15 mouse cellular contexts compared by ENCODE assay signal in the genomic region with DNA sequence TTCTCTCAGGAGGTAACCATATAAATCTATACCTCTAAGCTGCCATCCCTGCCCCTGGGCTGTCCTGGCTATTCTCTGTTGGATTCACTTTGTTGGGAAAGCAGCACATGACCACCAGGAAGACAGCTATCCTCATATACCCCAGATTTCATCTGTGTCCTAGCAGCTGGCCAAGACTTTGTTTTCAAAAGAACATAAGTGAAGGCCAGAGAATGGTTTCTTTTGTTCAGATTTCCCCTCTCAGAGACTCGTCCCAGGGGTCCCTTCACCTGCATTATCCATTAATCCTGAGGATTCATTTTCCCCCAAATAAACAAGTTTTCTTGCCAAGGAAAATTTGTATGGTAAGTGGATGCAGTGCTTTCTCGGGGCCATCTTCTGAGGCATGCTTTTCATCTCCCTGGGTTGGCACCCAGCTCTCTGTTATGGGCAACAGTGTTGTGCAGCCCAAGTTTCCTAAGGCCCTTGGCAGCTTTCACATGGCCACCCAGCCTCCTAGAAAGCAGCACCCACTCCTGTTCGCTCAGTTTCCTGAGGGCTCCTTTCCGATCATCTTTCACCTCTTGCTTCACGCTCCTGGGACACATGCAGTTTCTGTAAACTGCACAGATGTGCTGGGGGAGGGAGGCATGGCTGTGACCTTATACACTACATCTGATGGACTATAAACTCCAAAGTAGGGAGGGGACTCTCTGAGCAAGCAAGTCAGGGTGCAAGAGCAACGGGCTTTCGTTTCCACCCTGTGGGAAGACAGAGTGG. TPM values are rescaled to one million over a fixed set of nuclear protein-coding genes. Genes with fewer than 3 reads are reported as not detected.
DNase-seq lines count a peak whose midpoint lies in the region; ATAC-seq and TF ChIP-seq lines count a peak whose summit lies in the region.
"Had no signal": no experiment of that assay in that cellular context is flagged by ENCODE, and none has a peak within 500 bp of the region (broad histone marks: within the 10 kb centered on the region; RNA-seq: fewer than 3 reads in every experiment).

No protein-coding gene starts in this region.

- H3K27me3 ChIP-seq in forebrain, embryonic 10.5 days (ENCODE audit: poor library complexity, severe bottlenecking): no peaks in the 10 kb centered on the region
- no peaks in the 10 kb centered on the region for H3K27me3 ChIP-seq in forebrain, embryonic 16.5 days (replicated peaks; ENCODE audit: control insufficient read depth, insufficient read depth, low read length)
- no peaks in the 10 kb centered on the region for H3K27me3 ChIP-seq in heart, postnatal 0 days (ENCODE audit: control insufficient read depth, insufficient read depth, low read length)
- H3K27me3 ChIP-seq in midbrain, embryonic 12.5 days: no peaks in the 10 kb centered on the region
- H3K27me3 ChIP-seq in midbrain, embryonic 13.5 days: no peaks in the 10 kb centered on the region
- no peaks in the 10 kb centered on the region for H3K27me3 ChIP-seq in hindbrain, embryonic 10.5 days (ENCODE audit: insufficient read depth, poor library complexity, severe bottlenecking)
- H3K27me3 ChIP-seq: forebrain, embryonic 12.5 days; lung, embryonic 15.5 days had no signal

- DNase-seq in forebrain, embryonic 10.5 days (ENCODE audit: extremely low spot score, low spot score): no peak
- DNase-seq in heart, postnatal 0 days (ENCODE audit: low spot score): no peak
- DNase-seq in heart, postnatal 25 days (ENCODE audit: low spot score): no peak
- DNase-seq in Muller cell, postnatal 12 days (ENCODE audit: inconsistent ontology term): no peak
- no peak for DNase-seq in hindbrain, embryonic 10.5 days (ENCODE audit: low spot score)
- DNase-seq: cerebellum, adult 9-11 months; gastrocnemius, postnatal 10 days; kidney, adult 9 months; spleen, adult 18-20 months; thymus, postnatal 36 days had no signal

- WGBS in forebrain, embryonic 10.5 days: 76% methylated on average over 7 of the region's 7 CpGs
- WGBS in forebrain, embryonic 16.5 days: 60% methylated on average over 7 of the region's 7 CpGs
- WGBS in heart, postnatal 0 days: 69% methylated on average over 7 of the region's 7 CpGs
- whole genome bisulfite sequencing in midbrain, embryonic 12.5 days: 78% methylated on average over 7 of the region's 7 CpGs
- WGBS in midbrain, embryonic 13.5 days: 73% methylated on average over 7 of the region's 7 CpGs
- 77% methylated on average over 7 of the region's 7 CpGs for WGBS in hindbrain, embryonic 10.5 days

- TF ChIP-seq CTCF in heart, postnatal 0 days (IDR thresholded peaks at IDR 0.05; ENCODE audit: low read depth): no peak

- no peak overlapping the region for H3K4me3 ChIP-seq in forebrain, embryonic 10.5 days
- no peak overlapping the region for H3K4me3 ChIP-seq in forebrain, embryonic 16.5 days (replicated peaks; ENCODE audit: low read length)
- H3K4me3 ChIP-seq in heart, postnatal 0 days (ENCODE audit: low read depth, low read length): no peak overlapping the region
- no peak overlapping the region for H3K4me3 ChIP-seq in midbrain, embryonic 12.5 days
- no peak overlapping the region for H3K4me3 ChIP-seq in midbrain, embryonic 13.5 days (replicated peaks)
- no peak overlapping the region for H3K4me3 ChIP-seq in hindbrain, embryonic 10.5 days
- H3K4me3 ChIP-seq: forebrain, embryonic 12.5 days; lung, embryonic 15.5 days had no signal

- ATAC-seq in forebrain, embryonic 16.5 days: no peak
- ATAC-seq in heart, postnatal 0 days (ENCODE audit: insufficient read depth, low read depth): no peak
- ATAC-seq in midbrain, embryonic 12.5 days (ENCODE audit: low FRiP score, low read depth): no peak
- ATAC-seq in midbrain, embryonic 13.5 days: no peak

- TF ChIP-seq EP300 in heart, postnatal 0 days (IDR thresholded peaks at IDR 0.05; ENCODE audit: low read depth): 0 out of 2 replicates have a peak, but pooled peaks have one; percentile 37

- no peak overlapping the region for H3K4me2 ChIP-seq in forebrain, embryonic 16.5 days (ENCODE audit: low read length)
- H3K4me2 ChIP-seq in heart, postnatal 0 days (ENCODE audit: low read depth, low read length): no peak overlapping the region
- no peak overlapping the region for H3K4me2 ChIP-seq in midbrain, embryonic 12.5 days (replicated peaks)
- no peak overlapping the region for H3K4me2 ChIP-seq in midbrain, embryonic 13.5 days (replicated peaks)
- H3K4me2 ChIP-seq: forebrain, embryonic 12.5 days; lung, embryonic 15.5 days had no signal

- H3K27ac ChIP-seq in forebrain, embryonic 10.5 days: 0 out of 2 replicates have a peak overlapping the region, but pooled peaks have one; percentile 18
- H3K27ac ChIP-seq in forebrain, embryonic 16.5 days (ENCODE audit: low read length): no peak overlapping the region
- H3K27ac ChIP-seq in heart, postnatal 0 days (ENCODE audit: low read depth): peak overlapping the region; percentile 60
- 0 out of 2 replicates have a peak overlapping the region, but pooled peaks have one; percentile 30 for H3K27ac ChIP-seq in midbrain, embryonic 12.5 days (replicated peaks)
- H3K27ac ChIP-seq in midbrain, embryonic 13.5 days: no peak overlapping the region; the same call in 1 of the 2 replicates
- no peak overlapping the region for H3K27ac ChIP-seq in hindbrain, embryonic 10.5 days
- H3K27ac ChIP-seq: forebrain, embryonic 12.5 days; lung, embryonic 15.5 days had no signal

- intact Hi-C loops in heart, postnatal 25 days (cut with DNase I): loop anchor here (2.0 to 5.0 kb wide), 4 partner anchors 34 to 141 kb away; a partner anchor contains a TSS

- H3K4me1 ChIP-seq in forebrain, embryonic 10.5 days: peaks cover 44% of the 10 kb centered on the region
- H3K4me1 ChIP-seq in forebrain, embryonic 16.5 days (replicated peaks; ENCODE audit: control insufficient read depth, insufficient read depth, low read length): peaks cover 7% of the 10 kb centered on the region
- H3K4me1 ChIP-seq in heart, postnatal 0 days (ENCODE audit: control insufficient read depth, insufficient read depth): peaks cover 5% of the 10 kb centered on the region
- 0 out of 2 replicates have a peak, but pooled peaks cover 10% of the 10 kb centered on the region for H3K4me1 ChIP-seq in midbrain, embryonic 12.5 days
- H3K4me1 ChIP-seq in midbrain, embryonic 13.5 days (replicated peaks): peaks cover 12% of the 10 kb centered on the region
- peaks cover 25% of the 10 kb centered on the region for H3K4me1 ChIP-seq in hindbrain, embryonic 10.5 days (replicated peaks)

- H3K9me3 ChIP-seq in forebrain, embryonic 10.5 days: no peaks in the 10 kb centered on the region
- H3K9me3 ChIP-seq in forebrain, embryonic 16.5 days (ENCODE audit: control insufficient read depth, low read length): no peaks in the 10 kb centered on the region
- H3K9me3 ChIP-seq in heart, postnatal 0 days (replicated peaks; ENCODE audit: control insufficient read depth, low read length): no peaks in the 10 kb centered on the region
- no peaks in the 10 kb centered on the region for H3K9me3 ChIP-seq in midbrain, embryonic 12.5 days
- H3K9me3 ChIP-seq in midbrain, embryonic 13.5 days: no peaks in the 10 kb centered on the region
- no peaks in the 10 kb centered on the region for H3K9me3 ChIP-seq in hindbrain, embryonic 10.5 days
- H3K9me3 ChIP-seq: forebrain, embryonic 12.5 days; lung, embryonic 15.5 days had no signal

- peaks cover 12% of the 10 kb centered on the region for H3K36me3 ChIP-seq in forebrain, embryonic 10.5 days (replicated peaks)
- no peaks in the 10 kb centered on the region for H3K36me3 ChIP-seq in forebrain, embryonic 16.5 days (ENCODE audit: control insufficient read depth, insufficient read depth)
- no peaks in the 10 kb centered on the region for H3K36me3 ChIP-seq in heart, postnatal 0 days (replicated peaks; ENCODE audit: control insufficient read depth, insufficient read depth, low read length)
- H3K36me3 ChIP-seq in midbrain, embryonic 12.5 days: no peaks in the 10 kb centered on the region
- H3K36me3 ChIP-seq in midbrain, embryonic 13.5 days: no peaks in the 10 kb centered on the region
- no peaks in the 10 kb centered on the region for H3K36me3 ChIP-seq in hindbrain, embryonic 10.5 days
- H3K36me3 ChIP-seq: forebrain, embryonic 12.5 days; lung, embryonic 15.5 days had no signal

- no peak overlapping the region for H3K9ac ChIP-seq in forebrain, embryonic 16.5 days (replicated peaks; ENCODE audit: low read depth, low read length)
- H3K9ac ChIP-seq in heart, postnatal 0 days (replicated peaks; ENCODE audit: low read depth, low read length): no peak overlapping the region
- no peak overlapping the region for H3K9ac ChIP-seq in midbrain, embryonic 12.5 days (replicated peaks)
- H3K9ac ChIP-seq in midbrain, embryonic 13.5 days (replicated peaks): no peak overlapping the region
- H3K9ac ChIP-seq: forebrain, embryonic 12.5 days; lung, embryonic 15.5 days had no signal

RNA-seq across cellular contexts. Expression of a gene that starts 49.0 kb away (rescaled TPM):
- polyA plus RNA-seq in forebrain, embryonic 10.5 days (2016; fragmentation: Nextera tagmentation; extraction: Ambion mirVana): 7.1 and 7.3 TPM in 2 replicates
- 8.4 TPM in 2 replicates for polyA plus RNA-seq in forebrain, embryonic 16.5 days (2015; fragmentation: Nextera tagmentation; extraction: Ambion mirVana)
- total RNA-seq in heart, postnatal 0 days (2014; rRNA removed; ENCODE audit: low replicate concordance): 7.5 and 8.2 TPM in 2 replicates
- 3.2 TPM in 2 replicates for polyA plus RNA-seq in heart, postnatal 0 days (2015; fragmentation: Nextera tagmentation; extraction: Ambion mirVana)
- 10 to 100 TPM; 20.5 to 28.4 TPM for total RNA-seq in heart, postnatal 25 days (2021)
- polyA plus RNA-seq in midbrain, embryonic 12.5 days (2016; fragmentation: Nextera tagmentation; extraction: Ambion mirVana): 5.6 and 7.5 TPM in 2 replicates
- 4.9 and 5.5 TPM in 2 replicates for polyA plus RNA-seq in midbrain, embryonic 13.5 days (2015; fragmentation: Nextera tagmentation; extraction: Ambion mirVana)
- 4.7 and 6.3 TPM in 2 replicates for polyA plus RNA-seq in hindbrain, embryonic 10.5 days (2016; fragmentation: Nextera tagmentation; extraction: Ambion mirVana)

Comparison
In these comparisons a context has a peak if more than half of its experiments do, and no peak if none do; other contexts are left out.
1. H3K27ac ChIP-seq: peak in forebrain, embryonic 10.5 days (single experiment), heart, postnatal 0 days (single experiment) and midbrain, embryonic 12.5 days (single experiment); none in forebrain, embryonic 16.5 days (single experiment), midbrain, embryonic 13.5 days (single experiment) and hindbrain, embryonic 10.5 days (single experiment).